Mouse (Mus musculus): ENCODE data around the gene Mbd4. TPM values are rescaled to one million over a fixed set of nuclear protein-coding genes. Genes with fewer than 3 reads are reported as not detected.

The Mbd4 gene
- polyA plus RNA-seq, 1 experiment from 2014 or later: 22.5 TPM

Other genes starting within 250 kb of the Mbd4 start
- 124 and 131 TPM in 2 replicates for gene Raf1, start 176.7 kb downstream of the Mbd4 start, polyA plus RNA-seq (2014; fragmentation: Nextera tagmentation; extraction: Ambion mirVana)
- 2.0 and 3.3 TPM in 2 replicates for gene Tmem40, start 91.0 kb downstream of the Mbd4 start, polyA plus RNA-seq (2014; fragmentation: Nextera tagmentation; extraction: Ambion mirVana)
- gene Cand2, start 78.8 kb downstream of the Mbd4 start, polyA plus RNA-seq (2014; fragmentation: Nextera tagmentation; extraction: Ambion mirVana): 36.2 and 39.1 TPM in 2 replicates
- 2,072 and 2,207 TPM in 2 replicates for gene Rpl32, start 44.6 kb downstream of the Mbd4 start, polyA plus RNA-seq (2014; fragmentation: Nextera tagmentation; extraction: Ambion mirVana)
- 0.39 and 1.5 TPM in 2 replicates for gene Efcab12, start 15.0 kb downstream of the Mbd4 start, polyA plus RNA-seq (2014; fragmentation: Nextera tagmentation; extraction: Ambion mirVana)
- gene Ift122, start 99 bp upstream of the Mbd4 start, polyA plus RNA-seq (2014; fragmentation: Nextera tagmentation; extraction: Ambion mirVana): 25.1 and 27.2 TPM in 2 replicates
- gene Rho, start 78.4 kb upstream of the Mbd4 start, polyA plus RNA-seq (2014; fragmentation: Nextera tagmentation; extraction: Ambion mirVana): 0.14 TPM in 1 of 2 replicates, not detected in the other
- gene H1foo, start 91.6 kb upstream of the Mbd4 start, polyA plus RNA-seq (2014; fragmentation: Nextera tagmentation; extraction: Ambion mirVana): not detected in 2 replicates
- 19.1 and 20.3 TPM in 2 replicates for gene Plxnd1, start 141.6 kb upstream of the Mbd4 start, polyA plus RNA-seq (2014; fragmentation: Nextera tagmentation; extraction: Ambion mirVana)

Measured in embryonic facial prominence, embryonic 11.5 days (tissue).